Mouse (Mus musculus) bone marrow macrophage, adult 2 months (primary cell): ENCODE measurements around the gene Vegfa.

Source experiments
- CTCF ChIP-seq: IDR thresholded peaks from 2 replicates; pipeline ENCODE4 v1.5.1; 2012; ENCODE audit warnings: low read depth, mild to moderate bottlenecking, low read length, moderate library complexity
- POLR2A ChIP-seq: IDR thresholded peaks from 2 replicates; pipeline ENCODE4 v1.6.1; 2012; ENCODE audit warnings: mild to moderate bottlenecking, low read depth, low read length, borderline replicate concordance

GRCm38 (mm10) chr17:46025927-46026668, 6.1 kb downstream of the Vegfa start:
- TF ChIP-seq POLR2A (no peak), CTCF (no peak)
